Mouse (Mus musculus): ENCODE measurements around the gene Spag9. TPM values are rescaled to one million over a fixed set of nuclear protein-coding genes. Genes with fewer than 3 reads are reported as not detected.

Gene Spag9
- 61.9 and 81.6 TPM in 2 replicates for polyA plus RNA-seq (2016; fragmentation: Nextera tagmentation; extraction: Ambion mirVana)

- H3K4me3 ChIP-seq: peak within 1 kb of the TSS; percentile 98
- peak within 1 kb of the TSS; percentile 93 for H3K27ac ChIP-seq (replicated peaks)
- peak; percentile 94 for DNase-seq (ENCODE audit: low spot score)
- H3K27me3 ChIP-seq (ENCODE audit: low read depth, poor library complexity, severe bottlenecking): no peaks in the 10 kb centered on the region
- peaks cover 34% of the 10 kb centered on the region for H3K4me1 ChIP-seq
- no peaks in the 10 kb centered on the region for H3K9me3 ChIP-seq (replicated peaks)
- WGBS: under 1% methylated on average over 70 of the region's 70 CpGs
- no peaks in the 10 kb centered on the region for H3K36me3 ChIP-seq
Measured at GRCm38 (mm10) chr11:93995720-93996305, at the start of gene Spag9. Gene Spag9 (plus strand): TSS chr11:93996091.

GRCm38 (mm10) chr11:93948887-93949567 is 46.9 kb upstream of the Spag9 start:
- no peaks in the 10 kb centered on the region for H3K27me3 ChIP-seq (ENCODE audit: low read depth, poor library complexity, severe bottlenecking)
- WGBS: 94% methylated on average over 9 of the region's 9 CpGs
- no peak overlapping the region for H3K4me3 ChIP-seq
- peaks cover 24% of the 10 kb centered on the region for H3K4me1 ChIP-seq
- H3K36me3 ChIP-seq: peaks cover 86% of the 10 kb centered on the region
- no peak overlapping the region for H3K27ac ChIP-seq (replicated peaks)
- DNase-seq (ENCODE audit: low spot score): no peak
- H3K9me3 ChIP-seq (replicated peaks): no peaks in the 10 kb centered on the region

GRCm38 (mm10) chr11:93950045-93950444 is 45.8 kb upstream of the Spag9 start:
- WGBS: 100% methylated on average over 1 of the region's 1 CpGs
- Histone ChIP-seq H3K27me3 (ENCODE audit: low read depth, poor library complexity, severe bottlenecking) (no peaks in the 10 kb centered on the region), H3K4me3 (no peak overlapping the region), H3K4me1 (peaks cover 30% of the 10 kb centered on the region), H3K36me3 (peaks cover 81% of the 10 kb centered on the region), H3K9me3 (replicated peaks) (no peaks in the 10 kb centered on the region), H3K27ac (replicated peaks) (no peak overlapping the region)
- DNase-seq (ENCODE audit: low spot score): no peak

GRCm38 (mm10) chr11:93952376-93952775 is 43.5 kb upstream of the Spag9 start:
- Histone ChIP-seq H3K27ac (replicated peaks) (no peak overlapping the region), H3K4me3 (no peak overlapping the region), H3K36me3 (peaks cover 74% of the 10 kb centered on the region), H3K27me3 (ENCODE audit: low read depth, poor library complexity, severe bottlenecking) (no peaks in the 10 kb centered on the region), H3K4me1 (peaks cover 50% of the 10 kb centered on the region), H3K9me3 (replicated peaks) (no peaks in the 10 kb centered on the region)
- DNase-seq (ENCODE audit: low spot score): no peak
- 68% methylated on average over 5 of the region's 5 CpGs for WGBS

- Histone ChIP-seq H3K4me1 (peaks cover 50% of the 10 kb centered on the region), H3K36me3 (peaks cover 75% of the 10 kb centered on the region)
Measured at GRCm38 (mm10) chr11:93954738-93955255, 41.1 kb upstream of the Spag9 start.

GRCm38 (mm10) chr11:93955256-93956150 is 40.4 kb upstream of the Spag9 start:
- H3K9me3 ChIP-seq (replicated peaks): no peaks in the 10 kb centered on the region
- peaks cover 75% of the 10 kb centered on the region for H3K36me3 ChIP-seq
- peak; percentile 95 for DNase-seq (ENCODE audit: low spot score)
- peaks cover 50% of the 10 kb centered on the region for H3K4me1 ChIP-seq
- H3K4me3 ChIP-seq: peak overlapping the region; percentile 80
- H3K27ac ChIP-seq (replicated peaks): peak overlapping the region; percentile 93
- no peaks in the 10 kb centered on the region for H3K27me3 ChIP-seq (ENCODE audit: low read depth, poor library complexity, severe bottlenecking)
- under 1% methylated on average over 67 of the region's 67 CpGs for WGBS

More at GRCm38 (mm10) chr11:93954738-93955255, 41.1 kb upstream of the Spag9 start:
- Histone ChIP-seq H3K27ac (replicated peaks) (peak overlapping the region; percentile 93), H3K4me3 (peak overlapping the region; percentile 80), H3K27me3 (ENCODE audit: low read depth, poor library complexity, severe bottlenecking) (no peaks in the 10 kb centered on the region), H3K9me3 (replicated peaks) (no peaks in the 10 kb centered on the region)
- DNase-seq (ENCODE audit: low spot score): no peak
- 49% methylated on average over 13 of the region's 13 CpGs for WGBS

- Histone ChIP-seq H3K4me1 (peaks cover 50% of the 10 kb centered on the region), H3K36me3 (peaks cover 75% of the 10 kb centered on the region), H3K27ac (replicated peaks) (peak within 1 kb of the TSS; percentile 93), H3K27me3 (ENCODE audit: low read depth, poor library complexity, severe bottlenecking) (no peaks in the 10 kb centered on the region), H3K9me3 (replicated peaks) (no peaks in the 10 kb centered on the region), H3K4me3 (peak within 1 kb of the TSS; percentile 80)
- 7% methylated on average over 6 of the region's 6 CpGs for WGBS
- no peak for DNase-seq (ENCODE audit: low spot score)
Measured at GRCm38 (mm10) chr11:93956159-93956558, 39.7 kb upstream of the Spag9 start, which contains the start of gene Nme2. Gene Nme2 (minus strand): TSS chr11:93956259.

GRCm38 (mm10) chr11:93957031-93957555 is 38.8 kb upstream of the Spag9 start:
- Histone ChIP-seq H3K36me3 (peaks cover 75% of the 10 kb centered on the region), H3K4me3 (no peak overlapping the region), H3K27ac (replicated peaks) (no peak overlapping the region), H3K4me1 (peaks cover 46% of the 10 kb centered on the region), H3K9me3 (replicated peaks) (no peaks in the 10 kb centered on the region), H3K27me3 (ENCODE audit: low read depth, poor library complexity, severe bottlenecking) (no peaks in the 10 kb centered on the region)
- WGBS: 83% methylated on average over 2 of the region's 2 CpGs
- no peak for DNase-seq (ENCODE audit: low spot score)

GRCm38 (mm10) chr11:93957746-93958145 is 38.1 kb upstream of the Spag9 start:
- H3K4me3 ChIP-seq: no peak overlapping the region
- H3K4me1 ChIP-seq: peaks cover 39% of the 10 kb centered on the region
- peaks cover 75% of the 10 kb centered on the region for H3K36me3 ChIP-seq
- H3K27me3 ChIP-seq (ENCODE audit: low read depth, poor library complexity, severe bottlenecking): no peaks in the 10 kb centered on the region
- no peak overlapping the region for H3K27ac ChIP-seq (replicated peaks)
- DNase-seq (ENCODE audit: low spot score): no peak
- 85% methylated on average over 4 of the region's 4 CpGs for WGBS
- H3K9me3 ChIP-seq (replicated peaks): no peaks in the 10 kb centered on the region

- Histone ChIP-seq H3K27me3 (ENCODE audit: low read depth, poor library complexity, severe bottlenecking) (no peaks in the 10 kb centered on the region), H3K4me3 (no peak overlapping the region), H3K27ac (replicated peaks) (no peak overlapping the region), H3K4me1 (peaks cover 12% of the 10 kb centered on the region), H3K9me3 (replicated peaks) (no peaks in the 10 kb centered on the region), H3K36me3 (peaks cover 96% of the 10 kb centered on the region)
- DNase-seq (ENCODE audit: low spot score): no peak
- WGBS: 90% methylated on average over 6 of the region's 6 CpGs
Measured at GRCm38 (mm10) chr11:93961482-93961881, 34.4 kb upstream of the Spag9 start.

- no peak for DNase-seq (ENCODE audit: low spot score)
- WGBS: 83% methylated on average over 4 of the region's 4 CpGs
- no peak overlapping the region for H3K4me3 ChIP-seq
- no peak overlapping the region for H3K27ac ChIP-seq (replicated peaks)
- H3K27me3 ChIP-seq (ENCODE audit: low read depth, poor library complexity, severe bottlenecking): no peaks in the 10 kb centered on the region
- no peaks in the 10 kb centered on the region for H3K9me3 ChIP-seq (replicated peaks)
- H3K4me1 ChIP-seq: peaks cover 15% of the 10 kb centered on the region
- H3K36me3 ChIP-seq: peaks cover 83% of the 10 kb centered on the region
Measured at GRCm38 (mm10) chr11:93963013-93963412, 32.9 kb upstream of the Spag9 start.

GRCm38 (mm10) chr11:93965391-93965790 is 30.5 kb upstream of the Spag9 start:
- 92% methylated on average over 6 of the region's 6 CpGs for WGBS
- Histone ChIP-seq H3K4me1 (peaks cover 23% of the 10 kb centered on the region), H3K36me3 (peaks cover 59% of the 10 kb centered on the region), H3K27me3 (ENCODE audit: low read depth, poor library complexity, severe bottlenecking) (no peaks in the 10 kb centered on the region), H3K4me3 (no peak overlapping the region), H3K27ac (replicated peaks) (no peak overlapping the region), H3K9me3 (replicated peaks) (no peaks in the 10 kb centered on the region)
- DNase-seq (ENCODE audit: low spot score): no peak

Data from midbrain, embryonic 10.5 days (tissue).